Mouse (Mus musculus) intestine, embryonic 15.5 days (tissue): Measurements from ENCODE around the gene Gm38100. TPM values are rescaled to one million over a fixed set of nuclear protein-coding genes. Genes with fewer than 3 reads are reported as not detected.

Experiments used
- polyA plus RNA-seq: library from polyadenylated mRNA; unstranded; fragments of >200 nt; fragmentation: Nextera tagmentation; extraction: Ambion mirVana; gene quantifications from 2 replicates; pipeline ENCODE4 v1.2.1, GENCODE M21; 2015

Gene Gm38100
- polyA plus RNA-seq, 1 experiment from 2014 or later: not detected

Other genes with a start within 250 kb of the Gm38100 start
- 6.5 and 7.1 TPM in 2 replicates for gene Opn3, start 227.6 kb upstream of the Gm38100 start, polyA plus RNA-seq
- gene Chml, start 227.4 kb upstream of the Gm38100 start, polyA plus RNA-seq: 2.4 and 2.6 TPM in 2 replicates
- not detected in 2 replicates for gene Wdr64, start 221.7 kb upstream of the Gm38100 start, polyA plus RNA-seq
- gene Exo1, start 39.7 kb upstream of the Gm38100 start, polyA plus RNA-seq: 58.8 and 62.7 TPM in 2 replicates
- 0.33 and 0.74 TPM in 2 replicates for gene Rbm8a2, start 58.8 kb downstream of the Gm38100 start, polyA plus RNA-seq